Mouse (Mus musculus): ENCODE measurements around the gene Cdh13. TPM values are rescaled to one million over a fixed set of nuclear protein-coding genes. Genes with fewer than 3 reads are reported as not detected.

The Cdh13 gene
- polyA plus RNA-seq, 1 experiment from 2014 or later: 0.45 TPM

- no peak overlapping the region for H3K4me2 ChIP-seq
- H3K4me3 ChIP-seq (replicated peaks): no peak overlapping the region
- peaks cover 16% of the 10 kb centered on the region for H3K9me3 ChIP-seq (replicated peaks)
- H3K4me1 ChIP-seq (replicated peaks): no peaks in the 10 kb centered on the region
- no peaks in the 10 kb centered on the region for H3K27me3 ChIP-seq
- ATAC-seq (ENCODE audit: low read depth) (no peak), DNase-seq (no peak)
- H3K9ac ChIP-seq: no peak overlapping the region
- WGBS (ENCODE audit: insufficient replicate concordance): 47% methylated on average over 5 of the region's 5 CpGs
- H3K36me3 ChIP-seq: no peaks in the 10 kb centered on the region
- H3K27ac ChIP-seq: no peak overlapping the region
These were observed 880.5 kb downstream of the Cdh13 start for GRCm38 (mm10) chr8:119164076-119164475.

GRCm38 (mm10) chr8:119177226-119177935 is 893.8 kb downstream of the Cdh13 start:
- ATAC-seq (ENCODE audit: low read depth) (no peak), DNase-seq (no peak)
- H3K36me3 ChIP-seq: no peaks in the 10 kb centered on the region
- H3K9me3 ChIP-seq (replicated peaks): peaks cover 12% of the 10 kb centered on the region; the same call in 1 of the 2 replicates
- H3K4me1 ChIP-seq (replicated peaks): no peaks in the 10 kb centered on the region
- H3K27ac ChIP-seq: no peak overlapping the region
- no peaks in the 10 kb centered on the region for H3K27me3 ChIP-seq
- H3K9ac ChIP-seq: no peak overlapping the region
- H3K4me2 ChIP-seq: no peak overlapping the region
- 53% methylated on average over 6 of the region's 6 CpGs for WGBS (ENCODE audit: insufficient replicate concordance)
- H3K4me3 ChIP-seq (replicated peaks): no peak overlapping the region

- Histone ChIP-seq H3K9me3 (replicated peaks) (peaks cover 17% of the 10 kb centered on the region; the same call in 1 of the 2 replicates), H3K27ac (no peak overlapping the region), H3K9ac (no peak overlapping the region)
These were observed 897.1 kb downstream of the Cdh13 start for GRCm38 (mm10) chr8:119180626-119181025.

GRCm38 (mm10) chr8:119195695-119196094 is 912.2 kb downstream of the Cdh13 start:
- DNase-seq (no peak), ATAC-seq (ENCODE audit: low read depth) (no peak)
- no peak overlapping the region for H3K4me2 ChIP-seq
- H3K27ac ChIP-seq: no peak overlapping the region
- peaks cover 3% of the 10 kb centered on the region; the same call in 1 of the 2 replicates for H3K9me3 ChIP-seq (replicated peaks)
- H3K4me1 ChIP-seq (replicated peaks): no peaks in the 10 kb centered on the region
- no peaks in the 10 kb centered on the region for H3K36me3 ChIP-seq
- H3K27me3 ChIP-seq: no peaks in the 10 kb centered on the region
- no peak overlapping the region for H3K9ac ChIP-seq
- H3K4me3 ChIP-seq (replicated peaks): no peak overlapping the region
- 49% methylated on average over 8 of the region's 8 CpGs for WGBS (ENCODE audit: insufficient replicate concordance)

More at GRCm38 (mm10) chr8:119180626-119181025, 897.1 kb downstream of the Cdh13 start:
- H3K4me3 ChIP-seq (replicated peaks): no peak overlapping the region
- H3K4me2 ChIP-seq: no peak overlapping the region
- no peaks in the 10 kb centered on the region for H3K4me1 ChIP-seq (replicated peaks)
- DNase-seq: no peak
- H3K36me3 ChIP-seq: no peaks in the 10 kb centered on the region
- WGBS (ENCODE audit: insufficient replicate concordance): 53% methylated on average over 13 of the region's 13 CpGs
- no peak for ATAC-seq (ENCODE audit: low read depth)
- no peaks in the 10 kb centered on the region for H3K27me3 ChIP-seq

- Histone ChIP-seq H3K4me1 (replicated peaks) (no peaks in the 10 kb centered on the region), H3K36me3 (no peaks in the 10 kb centered on the region), H3K4me2 (no peak overlapping the region), H3K9me3 (replicated peaks) (peaks cover 3% of the 10 kb centered on the region; the same call in 1 of the 2 replicates), H3K9ac (no peak overlapping the region), H3K27ac (no peak overlapping the region), H3K4me3 (replicated peaks) (no peak overlapping the region), H3K27me3 (no peaks in the 10 kb centered on the region)
- ATAC-seq (ENCODE audit: low read depth): no peak
- DNase-seq: no peak
- 64% methylated on average over 10 of the region's 10 CpGs for WGBS (ENCODE audit: insufficient replicate concordance)
These were observed 913.1 kb downstream of the Cdh13 start for GRCm38 (mm10) chr8:119196486-119197150.

- Histone ChIP-seq H3K4me1 (replicated peaks) (no peaks in the 10 kb centered on the region), H3K4me3 (replicated peaks) (no peak overlapping the region), H3K36me3 (no peaks in the 10 kb centered on the region), H3K9ac (no peak overlapping the region), H3K27me3 (no peaks in the 10 kb centered on the region), H3K4me2 (no peak overlapping the region), H3K9me3 (replicated peaks) (0 out of 2 replicates have a peak, but pooled peaks cover 9% of the 10 kb centered on the region), H3K27ac (no peak overlapping the region)
- DNase-seq: no peak
- 71% methylated on average over 9 of the region's 9 CpGs for WGBS (ENCODE audit: insufficient replicate concordance)
- ATAC-seq (ENCODE audit: low read depth): no peak
These were observed 925.0 kb downstream of the Cdh13 start for GRCm38 (mm10) chr8:119208567-119208966.

GRCm38 (mm10) chr8:119224547-119224946 is 941.0 kb downstream of the Cdh13 start:
- Histone ChIP-seq H3K27ac (no peak overlapping the region), H3K36me3 (no peaks in the 10 kb centered on the region), H3K4me3 (replicated peaks) (no peak overlapping the region), H3K4me2 (no peak overlapping the region), H3K9ac (no peak overlapping the region), H3K27me3 (no peaks in the 10 kb centered on the region), H3K9me3 (replicated peaks) (no peaks in the 10 kb centered on the region; the same call in none of the 2 replicates), H3K4me1 (replicated peaks) (no peaks in the 10 kb centered on the region)
- ATAC-seq (ENCODE audit: low read depth): no peak
- WGBS (ENCODE audit: insufficient replicate concordance): 3% methylated on average over 1 of the region's 1 CpGs
- no peak for DNase-seq

- 26% methylated on average over 4 of the region's 4 CpGs for WGBS (ENCODE audit: insufficient replicate concordance)
- no peak for DNase-seq
- H3K9ac ChIP-seq: no peak overlapping the region
- H3K9me3 ChIP-seq (replicated peaks): peaks cover 16% of the 10 kb centered on the region; the same call in 1 of the 2 replicates
- H3K36me3 ChIP-seq: no peaks in the 10 kb centered on the region
- H3K4me1 ChIP-seq (replicated peaks): no peaks in the 10 kb centered on the region
- H3K4me3 ChIP-seq (replicated peaks): no peak overlapping the region
- H3K4me2 ChIP-seq: no peak overlapping the region
- no peak overlapping the region for H3K27ac ChIP-seq
- no peak for ATAC-seq (ENCODE audit: low read depth)
- no peaks in the 10 kb centered on the region for H3K27me3 ChIP-seq
These were observed 961.6 kb downstream of the Cdh13 start for GRCm38 (mm10) chr8:119245181-119245580.

- Histone ChIP-seq H3K4me1 (replicated peaks) (no peaks in the 10 kb centered on the region), H3K9ac (no peak overlapping the region), H3K4me2 (no peak overlapping the region), H3K36me3 (no peaks in the 10 kb centered on the region), H3K27me3 (no peaks in the 10 kb centered on the region), H3K9me3 (replicated peaks) (peaks cover 20% of the 10 kb centered on the region; the same call in 1 of the 2 replicates), H3K27ac (no peak overlapping the region), H3K4me3 (replicated peaks) (no peak overlapping the region)
- DNase-seq: no peak
- 59% methylated on average over 1 of the region's 1 CpGs for WGBS (ENCODE audit: insufficient replicate concordance)
- ATAC-seq (ENCODE audit: low read depth): no peak
These were observed 962.1 kb downstream of the Cdh13 start for GRCm38 (mm10) chr8:119245641-119246040.

GRCm38 (mm10) chr8:119254358-119254757 is 970.8 kb downstream of the Cdh13 start:
- no peak overlapping the region for H3K4me2 ChIP-seq
- H3K27ac ChIP-seq: no peak overlapping the region
- no peaks in the 10 kb centered on the region for H3K36me3 ChIP-seq
- no peaks in the 10 kb centered on the region for H3K4me1 ChIP-seq (replicated peaks)
- H3K4me3 ChIP-seq (replicated peaks): no peak overlapping the region
- H3K9ac ChIP-seq: no peak overlapping the region
- no peak for DNase-seq
- 71% methylated on average over 3 of the region's 3 CpGs for WGBS (ENCODE audit: insufficient replicate concordance)
- ATAC-seq (ENCODE audit: low read depth): no peak
- H3K27me3 ChIP-seq: no peaks in the 10 kb centered on the region
- 0 out of 2 replicates have a peak, but pooled peaks cover 11% of the 10 kb centered on the region for H3K9me3 ChIP-seq (replicated peaks)

GRCm38 (mm10) chr8:119258642-119259041 is 975.1 kb downstream of the Cdh13 start:
- DNase-seq (no peak), ATAC-seq (ENCODE audit: low read depth) (no peak)
- Histone ChIP-seq H3K4me1 (replicated peaks) (no peaks in the 10 kb centered on the region), H3K36me3 (no peaks in the 10 kb centered on the region), H3K4me2 (no peak overlapping the region), H3K9ac (no peak overlapping the region), H3K27ac (no peak overlapping the region), H3K4me3 (replicated peaks) (no peak overlapping the region), H3K9me3 (replicated peaks) (0 out of 2 replicates have a peak, but pooled peaks cover 5% of the 10 kb centered on the region), H3K27me3 (no peaks in the 10 kb centered on the region)
- 30% methylated on average over 10 of the region's 11 CpGs for WGBS (ENCODE audit: insufficient replicate concordance)
